Mouse (Mus musculus) skeletal muscle tissue, postnatal 0 days (tissue): ENCODE measurements around the gene Etl4. TPM values are rescaled to one million over a fixed set of nuclear protein-coding genes. Genes with fewer than 3 reads are reported as not detected.

Experiments used
- microRNA-seq, 2 experiments: library from miRNA; unstranded; fragments of <30 nt; microRNA quantifications; one replicate each; pipeline ENCODE4; 2016
- polyA plus RNA-seq: library from polyadenylated mRNA; unstranded; fragments of >200 nt; fragmentation: Nextera tagmentation; extraction: Ambion mirVana; gene quantifications from 2 replicates; pipeline ENCODE4 v1.2.1, GENCODE M21; 2015

The Etl4 gene
- 9.1 and 9.9 TPM in 2 replicates for polyA plus RNA-seq

DNA sequence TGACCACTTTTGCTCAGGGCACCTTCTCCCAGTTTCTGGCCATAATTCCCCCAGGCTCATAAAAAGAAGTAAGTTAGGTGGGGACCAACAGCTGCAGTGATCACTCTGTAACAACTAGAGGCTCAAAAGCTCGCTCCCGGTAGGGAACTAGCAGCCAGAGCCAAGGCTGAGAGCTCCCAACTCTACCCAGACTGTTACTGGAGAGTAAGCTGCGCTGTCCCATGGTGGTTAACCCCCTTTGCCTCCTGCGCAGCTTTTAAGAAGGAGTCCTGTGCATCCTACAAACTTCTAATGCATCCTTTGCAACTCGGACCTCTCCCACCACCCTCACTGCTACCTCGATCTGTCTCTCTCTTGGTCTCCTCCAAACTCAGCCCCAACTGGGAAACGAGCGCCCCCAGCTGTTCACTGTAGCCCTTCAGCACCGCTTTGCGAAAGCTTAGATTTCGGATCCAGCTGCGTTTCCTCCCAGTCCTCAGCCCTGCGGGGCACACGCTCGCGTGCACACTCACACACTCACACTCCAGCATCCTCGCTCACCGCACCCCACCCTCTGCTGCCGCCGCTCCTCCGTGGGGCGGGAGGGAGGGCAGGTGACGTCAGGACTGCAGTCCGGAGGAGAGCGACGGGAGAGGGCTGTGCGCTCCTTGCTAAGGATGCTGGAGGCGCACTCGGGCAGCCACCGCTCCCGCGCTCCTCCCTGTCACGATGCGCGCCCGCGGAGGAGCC is at the start of gene Etl4:
Gene Etl4, plus strand, starts transcription at position 610 of the 729 bp plus-strand sequence.

Small RNAs within 50 kb of the gene (microRNA-seq; reads per million reads assigned to microRNA genes)
- gene Gm44457 = 0 reads per million in 2 experiments
